Mouse (Mus musculus) kidney, postnatal 10 days (tissue): ENCODE measurements around the gene Sh3gl3.
A peak's percentile ranks its signal among the peaks of the same experiment; 100 is the strongest.

Source experiments
- DNase-seq: peaks from one replicate; pipeline ENCODE4 v3.0.0; 2021; ENCODE audit warnings: mixed read lengths

The Sh3gl3 gene

DNA sequence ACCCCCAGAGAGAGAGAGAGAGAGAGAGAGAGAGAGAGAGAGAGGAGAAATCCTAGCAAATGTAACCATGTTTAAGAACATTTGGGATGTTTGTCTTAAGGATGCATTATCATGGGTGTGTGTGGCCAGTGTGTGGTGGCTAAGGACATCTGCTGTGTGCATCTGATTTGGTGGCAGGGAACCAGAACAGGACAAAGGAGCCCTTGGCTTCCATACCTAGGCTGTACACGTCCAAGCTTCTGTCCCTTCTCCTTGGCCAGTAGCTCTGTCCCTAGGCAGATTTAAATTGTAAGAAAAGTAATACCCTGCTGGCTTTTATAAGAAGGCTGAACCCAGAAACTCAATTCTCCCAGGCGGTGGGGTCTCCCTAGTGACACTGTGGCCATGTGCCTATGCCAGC, 121.0 kb downstream of the Sh3gl3 start:
- DNase-seq = no peak

DNA sequence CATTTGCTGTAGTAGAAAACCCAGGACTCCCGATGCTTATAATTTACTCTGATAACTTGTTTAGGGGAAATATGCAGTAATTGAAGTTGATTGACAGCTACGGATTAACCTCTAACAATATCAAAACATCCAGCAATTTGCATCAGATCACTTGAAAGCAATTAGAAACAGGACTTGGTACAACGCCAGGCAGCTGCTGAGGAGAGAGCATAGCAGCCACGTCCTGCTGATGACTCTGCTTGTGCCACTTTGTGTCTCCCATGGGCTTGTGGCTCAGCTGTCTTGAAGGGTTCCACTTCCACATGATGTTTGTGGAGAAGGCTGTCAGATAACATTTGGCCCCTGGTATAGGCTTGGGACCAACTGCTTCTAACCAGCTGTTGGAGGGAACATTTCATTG, 134.8 kb downstream of the Sh3gl3 start:
- DNase-seq = no peak

DNA sequence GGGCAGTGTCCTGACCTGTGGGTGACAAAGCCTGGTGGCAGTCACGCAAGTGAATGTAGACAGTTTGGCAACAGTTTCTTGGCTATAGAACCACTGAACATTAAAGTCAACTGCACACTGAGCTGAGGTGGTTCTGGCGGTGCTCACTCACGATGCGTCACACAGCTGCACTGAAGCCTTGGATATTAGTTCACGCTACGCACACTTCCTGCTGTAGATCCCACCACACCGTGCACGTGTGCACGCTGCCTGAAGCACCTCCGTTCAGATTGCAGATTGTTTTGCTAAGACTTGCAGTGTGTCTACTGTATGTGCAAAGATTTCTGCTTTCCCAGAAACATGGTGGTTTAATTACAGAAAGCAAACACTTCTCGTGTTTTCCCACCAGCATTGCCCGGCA, 144.9 kb downstream of the Sh3gl3 start:
- DNase-seq = no peak

DNA sequence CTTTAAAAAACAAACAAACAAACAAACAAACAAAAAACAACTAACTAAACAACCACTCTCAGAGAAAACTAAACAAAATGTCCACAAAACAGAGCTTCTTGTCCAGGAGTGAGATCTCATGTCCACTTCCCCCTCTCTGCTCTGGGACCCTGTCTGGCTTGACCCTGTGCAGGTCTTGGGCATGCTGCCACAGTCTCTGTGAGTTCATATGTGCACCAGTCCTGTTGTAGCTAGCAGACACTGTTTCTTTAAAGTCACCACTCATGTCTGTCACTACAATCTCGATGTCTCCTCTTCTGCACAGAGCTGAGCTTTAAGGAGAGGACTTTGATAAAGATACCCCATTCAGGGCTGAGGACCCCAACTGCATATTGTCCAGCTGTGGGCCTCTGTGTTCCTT, 153.0 kb downstream of the Sh3gl3 start:
- DNase-seq = no peak

DNA sequence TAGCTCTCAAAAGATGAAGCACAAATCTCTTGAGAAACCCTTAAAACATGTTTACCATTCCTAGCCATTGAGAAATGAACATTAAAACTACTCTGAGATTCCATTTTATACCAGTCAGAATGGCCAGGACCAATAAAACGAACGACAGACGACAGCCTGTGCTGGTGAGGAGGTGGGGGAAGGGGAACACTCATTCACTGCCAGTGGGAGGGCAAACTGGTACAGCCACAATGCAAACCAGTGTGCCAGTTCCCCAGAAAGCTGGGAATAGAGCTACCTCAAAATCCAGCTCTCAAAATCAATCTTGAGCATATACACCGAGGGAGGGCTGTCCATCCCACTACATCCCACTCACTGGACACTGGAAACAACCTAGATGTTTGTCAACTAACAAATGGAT, 153.6 kb downstream of the Sh3gl3 start:
- DNase-seq = no peak

DNA sequence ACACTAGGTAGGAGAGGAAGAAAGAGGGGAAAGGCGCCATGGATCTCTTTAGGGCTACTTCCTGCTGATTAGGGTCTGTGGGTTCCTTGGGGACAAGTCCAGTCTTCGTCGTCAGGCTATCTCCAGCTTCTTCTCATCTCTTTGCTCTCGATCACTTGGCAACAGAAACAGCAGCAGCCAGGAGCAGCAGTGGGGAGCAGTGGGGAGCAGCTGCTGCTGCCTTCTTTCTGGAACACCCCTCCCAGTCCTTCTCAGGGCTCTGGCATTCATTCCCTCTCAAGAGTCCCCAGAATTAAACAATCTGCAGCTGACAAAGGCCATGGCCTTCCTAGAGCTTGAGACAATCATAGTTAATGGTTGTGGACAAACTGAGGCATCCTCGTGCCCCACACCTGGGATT, 154.2 kb downstream of the Sh3gl3 start:
- DNase-seq = no peak

DNA sequence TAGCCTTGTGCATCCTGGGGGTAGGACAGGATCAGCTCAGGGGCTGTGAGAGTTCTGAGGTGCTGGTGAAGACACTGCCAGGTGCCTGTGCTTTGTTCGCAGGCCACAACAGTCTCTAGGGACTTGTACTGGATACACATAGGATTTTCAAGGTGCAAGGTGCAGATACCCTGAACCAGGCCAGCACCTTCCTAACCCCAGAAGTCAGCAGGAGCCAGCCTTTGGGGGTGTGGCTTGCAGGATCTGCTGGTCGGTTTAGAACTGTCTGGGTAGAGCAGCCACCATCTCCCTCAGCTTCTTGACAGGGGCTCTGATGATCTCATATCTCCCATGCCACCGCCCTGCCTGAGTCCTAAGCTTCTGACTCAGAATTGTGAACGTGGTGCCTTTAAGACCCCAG, 156.2 kb downstream of the Sh3gl3 start:
- no peak for DNase-seq

DNA sequence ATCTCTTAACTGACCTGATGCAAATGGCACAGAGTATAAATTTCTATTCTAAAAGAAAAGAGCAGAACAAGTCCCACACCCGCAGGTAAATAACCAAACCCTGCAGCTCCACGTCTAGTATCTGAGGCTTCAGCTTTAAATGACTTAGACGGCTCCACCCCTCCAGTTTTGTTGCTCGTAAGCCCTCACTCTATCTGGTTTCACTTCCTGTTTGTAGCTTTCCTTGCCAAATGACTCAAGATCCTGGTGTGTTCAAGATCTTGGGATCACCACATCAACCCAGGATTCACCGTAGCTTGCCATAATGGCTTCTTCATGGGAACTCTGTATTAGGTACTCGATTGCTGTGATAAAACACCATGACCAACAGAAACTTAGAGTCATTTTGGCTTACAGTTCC, 157.2 kb downstream of the Sh3gl3 start:
- DNase-seq = no peak

DNA sequence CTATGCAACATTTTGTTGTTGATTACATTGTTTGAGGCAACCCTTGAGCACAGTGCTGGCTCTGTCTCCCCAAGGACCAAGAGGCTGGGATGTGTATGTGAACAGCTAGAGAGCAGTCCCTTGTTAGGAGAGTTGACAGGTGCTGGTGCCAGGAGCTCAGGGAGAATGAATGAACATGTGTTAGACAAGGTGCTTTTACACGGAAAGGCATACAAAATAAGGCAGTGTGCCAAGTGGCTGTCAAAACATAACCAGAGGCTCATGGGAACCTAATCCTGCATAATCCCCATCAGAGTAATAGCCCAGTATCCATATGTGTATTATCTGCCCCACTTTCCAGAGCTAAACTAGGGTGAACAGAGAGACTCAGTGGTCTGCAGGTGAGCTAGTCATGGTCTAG, 160.4 kb downstream of the Sh3gl3 start:
- DNase-seq = no peak

DNA sequence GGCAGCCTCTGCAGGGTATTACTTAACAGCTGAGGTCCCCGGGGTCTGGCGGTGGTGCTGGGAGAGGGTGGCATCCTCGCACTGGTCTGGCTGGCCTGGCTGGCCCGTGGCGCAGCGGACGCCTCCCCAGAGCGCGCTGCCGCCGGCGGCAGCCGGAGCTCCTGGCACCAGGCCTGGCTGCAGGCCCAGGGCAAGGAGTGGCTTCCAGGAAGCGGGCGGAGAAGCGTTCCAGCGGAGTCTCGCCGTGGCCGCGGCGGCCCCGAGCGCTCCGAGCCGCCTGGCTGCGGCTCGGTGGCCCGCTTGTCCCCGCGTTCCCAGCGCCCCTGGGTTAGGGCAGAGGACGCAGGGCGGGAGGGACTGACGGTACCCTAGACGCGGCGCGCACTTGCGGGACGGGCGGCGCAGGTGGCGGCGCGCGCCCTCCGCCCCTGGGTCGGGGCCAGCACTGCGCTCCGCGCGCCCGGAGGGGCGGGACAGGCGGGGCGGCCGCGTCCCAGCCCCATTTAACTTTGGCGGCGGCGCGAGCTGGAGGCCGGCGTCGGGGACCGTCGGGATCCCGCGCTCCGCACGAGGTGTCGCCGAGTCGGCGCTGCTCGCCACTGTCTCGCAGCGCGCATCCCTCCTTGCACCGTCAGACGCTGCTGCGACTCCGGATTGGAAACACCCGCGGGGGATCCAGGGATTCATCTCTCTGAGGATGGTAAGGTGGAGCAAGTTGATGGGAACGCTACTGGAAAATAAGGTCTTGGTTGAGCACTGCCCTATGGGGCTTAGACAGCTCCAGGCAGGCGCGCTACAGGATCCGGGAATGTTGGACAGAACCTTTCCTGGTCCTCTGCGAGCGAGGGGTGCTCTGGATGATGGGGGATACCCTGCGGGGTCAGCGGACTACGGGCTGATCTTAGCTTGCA, 161.8 kb downstream of the Sh3gl3 start, which contains the start of gene Adamtsl3:
Gene Adamtsl3 (plus strand): TSS at position 484 of the 911 bp plus-strand sequence.
- peak; percentile 50 for DNase-seq

DNA sequence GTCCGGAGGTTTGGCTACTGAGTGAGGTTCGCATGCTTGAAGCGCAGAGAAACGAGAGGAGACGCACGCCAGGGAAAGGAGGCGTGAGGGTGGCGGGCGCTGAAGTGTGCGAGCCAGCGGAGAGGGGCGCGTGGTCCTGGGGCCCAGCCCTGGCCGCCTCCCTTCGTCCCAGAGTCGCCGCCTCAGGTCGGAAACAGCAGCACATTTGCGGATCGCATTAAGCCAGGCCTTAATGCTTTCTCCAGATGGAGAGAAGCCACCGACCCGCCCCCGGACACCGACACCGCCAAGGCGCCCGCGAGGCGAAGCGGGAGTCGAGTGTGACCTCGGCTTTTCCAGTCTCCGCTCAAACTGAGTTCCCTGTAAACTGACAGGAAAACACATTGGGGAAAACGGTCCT, 162.5 kb downstream of the Sh3gl3 start:
- peak; percentile 37 for DNase-seq

DNA sequence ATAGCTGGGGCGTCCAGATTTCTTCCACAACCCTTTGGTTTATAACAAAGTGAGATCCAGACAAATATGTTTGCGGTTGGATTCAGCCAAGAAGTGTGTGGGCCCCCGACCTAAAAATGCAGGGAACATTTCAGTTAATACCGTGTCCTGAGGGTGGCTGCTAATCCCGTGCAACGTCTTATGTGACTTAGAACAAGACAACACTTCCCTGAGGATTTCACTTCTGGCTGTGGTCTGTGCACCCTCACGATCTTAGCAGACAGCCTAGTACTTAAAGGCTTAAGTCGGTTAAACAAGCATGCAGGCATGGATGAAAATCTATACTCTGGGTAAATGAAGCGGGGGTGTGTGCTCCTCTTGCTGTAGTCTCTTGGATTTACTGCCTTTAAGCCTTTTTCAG, 164.5 kb downstream of the Sh3gl3 start:
- DNase-seq = no peak

DNA sequence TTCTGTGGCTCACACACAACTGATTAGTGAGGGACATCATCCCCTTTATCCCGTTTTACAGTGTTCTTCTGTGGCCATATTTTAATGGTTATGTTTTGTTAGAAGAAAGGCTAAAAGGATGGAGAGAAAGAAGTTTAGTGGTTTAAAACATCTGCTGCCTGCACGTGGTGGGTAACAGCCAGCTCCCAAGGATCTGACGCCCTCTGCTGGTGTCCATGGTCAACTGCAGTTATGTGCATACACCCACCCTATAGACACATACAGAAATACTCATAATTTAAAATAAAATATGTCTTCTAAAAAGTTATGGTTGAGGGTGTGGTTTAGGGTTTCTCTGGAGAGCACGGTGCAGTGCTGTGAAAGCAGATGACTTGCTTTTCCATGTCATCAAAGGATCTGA, 164.9 kb downstream of the Sh3gl3 start:
- no peak for DNase-seq

DNA sequence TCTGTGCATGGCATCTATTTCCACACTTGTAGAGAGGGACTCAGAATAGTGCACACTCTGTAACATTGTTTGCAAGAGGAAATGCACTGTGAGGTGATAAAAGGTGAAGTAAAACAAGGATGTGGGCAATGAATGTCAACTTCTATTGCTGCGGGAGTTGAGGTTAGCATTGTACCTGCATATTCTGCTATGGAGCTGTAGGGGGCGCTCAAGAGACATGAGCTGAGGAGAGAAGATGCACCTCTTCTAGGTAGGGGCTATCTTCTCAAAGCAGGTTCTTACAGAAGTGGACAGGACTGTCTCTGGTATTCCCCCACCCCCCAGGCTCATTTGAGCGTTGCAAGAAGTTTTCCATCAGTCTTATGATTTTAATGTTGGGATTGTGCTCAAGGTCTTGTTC, 165.6 kb downstream of the Sh3gl3 start:
- DNase-seq = no peak

DNA sequence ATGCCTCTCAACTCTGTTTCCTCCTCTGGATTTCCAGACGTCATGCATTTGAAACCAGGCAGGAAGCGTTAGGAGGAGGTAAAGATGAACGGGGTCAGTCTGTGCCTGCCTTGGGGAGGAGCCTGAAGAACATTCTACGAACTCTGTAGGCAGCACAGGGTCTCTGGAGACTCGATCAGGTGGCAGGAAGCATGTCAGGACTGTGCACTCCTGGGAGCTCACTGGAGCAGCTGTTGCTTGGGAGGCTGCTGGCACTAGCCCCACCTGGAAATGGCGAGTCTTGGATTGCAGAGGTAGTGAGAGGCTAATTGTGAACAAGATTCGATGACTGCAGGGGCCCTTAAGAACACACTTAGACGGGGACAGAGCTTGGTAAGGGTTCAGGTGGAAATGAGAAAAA, 167.8 kb downstream of the Sh3gl3 start:
- DNase-seq = no peak

DNA sequence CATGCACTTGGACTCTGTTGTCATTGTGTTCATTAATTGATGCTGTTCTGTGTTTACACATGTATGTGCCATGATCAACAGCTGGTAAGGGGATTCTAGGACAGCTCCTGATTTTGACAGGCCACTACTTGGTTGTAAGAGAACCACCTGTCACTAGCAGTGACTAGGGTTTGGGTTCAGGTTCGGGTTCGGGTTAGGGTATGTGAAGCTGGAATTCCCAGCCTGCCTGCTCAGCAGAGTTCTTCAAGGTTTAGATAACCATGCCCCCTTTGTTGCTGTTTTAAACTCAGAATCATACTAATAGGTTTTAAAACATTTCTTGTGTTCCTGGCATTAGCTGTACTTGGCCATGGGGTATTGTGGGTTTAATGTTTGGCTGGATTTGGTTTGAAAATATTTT, 173.1 kb downstream of the Sh3gl3 start:
- no peak for DNase-seq

DNA sequence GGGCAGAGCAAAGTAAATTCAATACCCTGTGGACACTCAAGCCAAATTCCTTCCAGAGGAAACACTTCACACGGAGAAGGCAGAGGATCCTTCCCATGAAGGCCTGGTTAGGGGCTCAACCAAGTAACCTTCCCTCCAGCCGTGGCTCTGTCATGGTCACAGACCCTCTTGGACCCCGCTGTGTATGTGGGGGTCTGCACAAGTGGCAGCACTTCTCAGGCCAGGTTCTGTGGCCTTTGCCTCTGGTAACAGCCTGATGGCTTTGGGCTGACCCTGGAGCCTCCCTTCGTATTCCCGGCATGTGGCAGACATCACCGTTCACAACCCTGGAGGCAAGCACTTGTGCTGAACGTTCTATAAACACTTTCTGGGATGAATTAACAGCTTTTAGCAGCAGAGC, 176.2 kb downstream of the Sh3gl3 start:
- DNase-seq = no peak

DNA sequence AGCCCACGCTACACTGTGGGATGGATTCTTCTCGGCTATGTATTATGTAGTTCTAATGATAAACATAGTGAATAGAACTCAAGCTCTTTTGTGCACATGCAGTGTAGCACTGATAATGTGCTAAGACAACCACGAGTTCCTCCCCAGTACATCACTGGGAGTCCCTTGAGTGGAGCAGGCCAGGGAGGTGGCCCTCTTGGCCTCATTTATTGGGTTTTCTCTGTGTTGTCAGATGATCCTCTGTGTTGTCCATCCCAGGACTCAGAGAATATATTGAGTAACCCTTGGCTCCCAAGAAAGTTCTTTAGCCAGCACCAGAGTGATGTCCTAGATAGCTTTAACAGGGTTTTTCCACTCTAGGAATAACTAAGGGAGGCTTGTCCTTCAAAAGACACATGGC, 176.8 kb downstream of the Sh3gl3 start:
- DNase-seq = no peak
